Mouse (Mus musculus): Measurements from ENCODE around the gene Prune2. TPM values are rescaled to one million over a fixed set of nuclear protein-coding genes. Genes with fewer than 3 reads are reported as not detected.

Gene Prune2
- polyA plus RNA-seq, 1 experiment from 2014 or later = 6.7 TPM

DNA sequence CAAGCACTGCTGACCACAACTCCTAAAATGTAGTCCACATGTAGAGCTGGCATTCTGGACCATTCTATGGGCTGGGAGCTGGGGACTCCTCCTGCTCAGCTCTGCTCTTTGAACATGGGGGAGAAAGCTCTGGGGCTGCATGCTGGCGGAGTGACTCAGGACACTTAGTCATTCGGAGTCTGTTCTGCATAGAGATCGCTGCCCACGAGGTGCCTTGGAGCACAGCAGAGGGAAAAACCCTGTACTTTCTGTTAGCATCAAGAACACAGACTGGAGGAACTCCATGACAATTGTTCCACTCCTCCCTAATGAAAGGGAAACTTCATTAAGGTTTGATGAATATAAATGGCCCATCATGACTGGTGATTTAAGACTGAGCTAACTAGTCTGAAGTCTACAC is 68.8 kb downstream of the Prune2 start:
- no peaks in the 10 kb centered on the region for H3K36me3 ChIP-seq (ENCODE audit: control insufficient read depth, insufficient read depth)
- no peaks in the 10 kb centered on the region for H3K4me1 ChIP-seq (ENCODE audit: control insufficient read depth, insufficient read depth, low read length)
- no peaks in the 10 kb centered on the region for H3K9me3 ChIP-seq (replicated peaks; ENCODE audit: control insufficient read depth, low read length)
- no peak overlapping the region for H3K27ac ChIP-seq (ENCODE audit: low read length)
- H3K4me3 ChIP-seq (ENCODE audit: low read length) = no peak overlapping the region
- no peak for ATAC-seq (replicated peaks; ENCODE audit: extremely low read depth, insufficient read depth, low FRiP score)
- no peak overlapping the region for H3K9ac ChIP-seq (ENCODE audit: low read length)
- 75% methylated on average over 4 of the region's 4 CpGs for WGBS
- H3K4me2 ChIP-seq (ENCODE audit: low read depth, low read length) = no peak overlapping the region
- no peaks in the 10 kb centered on the region for H3K27me3 ChIP-seq (ENCODE audit: control insufficient read depth, insufficient read depth, low read length)

DNA sequence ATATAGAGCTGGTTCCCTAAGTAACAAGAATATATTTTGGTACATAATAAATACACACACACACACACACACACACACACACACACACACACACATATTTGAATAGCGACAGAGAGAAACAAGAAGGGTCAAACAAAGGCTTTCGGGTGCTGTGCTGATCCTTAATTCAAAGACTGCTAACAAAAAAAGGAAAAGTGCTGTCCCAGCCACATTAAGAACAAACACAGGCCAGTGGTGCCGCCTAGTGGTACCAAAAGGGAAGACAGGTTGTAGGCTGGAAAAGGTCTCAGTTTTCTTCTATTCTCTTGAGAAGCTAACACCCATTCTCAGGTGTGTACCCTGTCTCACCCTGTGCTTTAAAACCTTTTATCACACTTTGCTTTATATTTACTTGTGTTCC is 74.4 kb downstream of the Prune2 start:
- Histone ChIP-seq H3K4me3 (ENCODE audit: low read length) (no peak overlapping the region), H3K36me3 (ENCODE audit: control insufficient read depth, insufficient read depth) (no peaks in the 10 kb centered on the region), H3K4me2 (ENCODE audit: low read depth, low read length) (no peak overlapping the region), H3K27me3 (ENCODE audit: control insufficient read depth, insufficient read depth, low read length) (no peaks in the 10 kb centered on the region), H3K9me3 (replicated peaks; ENCODE audit: control insufficient read depth, low read length) (no peaks in the 10 kb centered on the region), H3K27ac (ENCODE audit: low read length) (no peak overlapping the region), H3K4me1 (ENCODE audit: control insufficient read depth, insufficient read depth, low read length) (no peaks in the 10 kb centered on the region), H3K9ac (ENCODE audit: low read length) (no peak overlapping the region)
- ATAC-seq (replicated peaks; ENCODE audit: extremely low read depth, insufficient read depth, low FRiP score) = no peak
- WGBS = 8% methylated on average over 3 of the region's 3 CpGs

DNA sequence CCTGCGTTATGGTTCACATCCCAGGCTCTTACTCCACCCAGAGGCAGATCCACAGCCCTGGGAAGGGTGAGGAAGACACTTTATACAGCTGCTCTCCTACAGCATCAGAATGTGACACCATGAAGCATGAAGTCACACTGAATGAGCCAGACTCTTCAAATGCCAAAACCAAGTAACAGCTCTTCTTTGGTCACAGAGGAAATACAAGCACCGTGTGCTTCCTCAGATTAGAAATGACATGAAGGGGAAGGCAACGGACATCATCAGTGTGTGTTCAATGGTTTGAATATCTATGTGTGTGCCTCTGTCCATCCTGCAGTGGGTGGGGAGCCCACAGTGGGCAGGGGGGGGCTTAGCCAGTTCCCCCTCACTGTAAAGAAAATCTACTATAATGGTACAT is 76.4 kb downstream of the Prune2 start:
- ATAC-seq (replicated peaks; ENCODE audit: extremely low read depth, insufficient read depth, low FRiP score) = no peak
- H3K36me3 ChIP-seq (ENCODE audit: control insufficient read depth, insufficient read depth) = no peaks in the 10 kb centered on the region
- H3K27ac ChIP-seq (ENCODE audit: low read length) = no peak overlapping the region
- WGBS = 51% methylated on average over 3 of the region's 3 CpGs
- H3K4me3 ChIP-seq (ENCODE audit: low read length) = no peak overlapping the region
- no peaks in the 10 kb centered on the region for H3K27me3 ChIP-seq (ENCODE audit: control insufficient read depth, insufficient read depth, low read length)
- H3K4me1 ChIP-seq (ENCODE audit: control insufficient read depth, insufficient read depth, low read length) = no peaks in the 10 kb centered on the region
- no peak overlapping the region for H3K9ac ChIP-seq (ENCODE audit: low read length)
- no peak overlapping the region for H3K4me2 ChIP-seq (ENCODE audit: low read depth, low read length)
- H3K9me3 ChIP-seq (replicated peaks; ENCODE audit: control insufficient read depth, low read length) = no peaks in the 10 kb centered on the region

DNA sequence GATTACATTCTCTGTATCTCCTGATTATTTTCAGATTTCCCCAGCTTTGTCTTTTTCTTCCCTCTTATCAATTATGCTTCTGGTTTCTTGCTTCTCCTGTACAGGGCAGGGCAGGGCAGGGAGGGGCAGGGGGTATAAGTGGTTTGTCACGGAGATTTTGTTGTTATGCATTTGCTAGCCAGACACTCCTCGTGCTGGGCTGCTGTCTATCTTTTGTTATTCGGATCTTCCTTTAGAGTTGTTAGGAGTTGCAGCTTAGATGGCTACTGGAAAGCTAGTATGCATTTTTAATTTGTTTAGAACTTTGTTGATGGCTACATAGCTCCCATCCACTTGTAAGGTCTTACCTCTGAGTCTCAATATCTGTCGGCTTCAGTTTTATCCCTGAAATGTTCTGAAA is 91.0 kb downstream of the Prune2 start:
- Histone ChIP-seq H3K27me3 (ENCODE audit: control insufficient read depth, insufficient read depth, low read length) (no peaks in the 10 kb centered on the region), H3K9ac (ENCODE audit: low read length) (no peak overlapping the region), H3K4me3 (ENCODE audit: low read length) (no peak overlapping the region), H3K4me2 (ENCODE audit: low read depth, low read length) (no peak overlapping the region), H3K4me1 (ENCODE audit: control insufficient read depth, insufficient read depth, low read length) (no peaks in the 10 kb centered on the region), H3K27ac (ENCODE audit: low read length) (no peak overlapping the region), H3K9me3 (replicated peaks; ENCODE audit: control insufficient read depth, low read length) (no peaks in the 10 kb centered on the region), H3K36me3 (ENCODE audit: control insufficient read depth, insufficient read depth) (no peaks in the 10 kb centered on the region)
- ATAC-seq (replicated peaks; ENCODE audit: extremely low read depth, insufficient read depth, low FRiP score) = no peak
- 69% methylated on average over 4 of the region's 4 CpGs for WGBS

DNA sequence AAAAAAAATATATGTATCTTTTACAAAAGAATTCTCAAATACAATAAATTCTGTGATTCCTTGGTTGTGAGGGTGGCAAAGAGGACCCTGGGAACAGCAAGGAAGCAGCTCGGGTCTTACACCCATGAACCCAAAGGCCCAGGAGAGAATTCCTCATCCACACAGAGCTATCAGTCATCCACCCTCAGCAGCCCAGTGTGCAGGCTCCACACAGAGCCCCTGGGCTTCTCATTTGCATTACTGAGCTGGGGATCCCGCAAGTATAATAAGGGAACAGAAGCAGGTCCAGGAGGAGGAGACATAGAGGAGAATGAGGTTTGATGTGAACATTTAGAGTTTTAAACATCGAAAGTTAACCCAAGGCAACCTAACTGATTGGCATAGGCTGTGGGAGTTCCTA is 100.0 kb downstream of the Prune2 start:
- no peaks in the 10 kb centered on the region for H3K4me1 ChIP-seq (ENCODE audit: control insufficient read depth, insufficient read depth, low read length)
- 67% methylated on average over 3 of the region's 3 CpGs for WGBS
- H3K27ac ChIP-seq (ENCODE audit: low read length) = no peak overlapping the region
- H3K27me3 ChIP-seq (ENCODE audit: control insufficient read depth, insufficient read depth, low read length) = no peaks in the 10 kb centered on the region
- H3K9me3 ChIP-seq (replicated peaks; ENCODE audit: control insufficient read depth, low read length) = no peaks in the 10 kb centered on the region
- no peaks in the 10 kb centered on the region for H3K36me3 ChIP-seq (ENCODE audit: control insufficient read depth, insufficient read depth)
- no peak for ATAC-seq (replicated peaks; ENCODE audit: extremely low read depth, insufficient read depth, low FRiP score)
- no peak overlapping the region for H3K4me3 ChIP-seq (ENCODE audit: low read length)
- no peak overlapping the region for H3K9ac ChIP-seq (ENCODE audit: low read length)
- H3K4me2 ChIP-seq (ENCODE audit: low read depth, low read length) = no peak overlapping the region

DNA sequence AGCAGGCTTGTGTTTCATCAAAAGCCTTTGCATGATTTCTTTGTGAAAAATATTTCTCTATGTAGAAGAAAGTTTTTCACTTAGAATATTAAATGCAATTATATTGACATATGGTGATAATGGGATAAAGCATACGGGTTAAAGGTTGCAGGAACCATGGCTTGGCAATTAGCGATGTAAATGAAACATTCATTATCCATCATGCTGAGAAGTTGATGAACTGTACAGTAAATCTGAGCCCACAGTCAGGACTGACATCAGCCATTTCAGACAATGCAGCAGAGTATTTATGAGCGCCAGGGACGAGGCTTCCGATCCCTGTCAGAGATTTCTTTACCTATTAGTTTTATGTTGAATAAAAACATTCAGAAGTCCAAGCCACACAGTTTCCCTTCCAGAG is 104.2 kb downstream of the Prune2 start:
- Histone ChIP-seq H3K4me3 (ENCODE audit: low read length) (no peak overlapping the region), H3K9ac (ENCODE audit: low read length) (no peak overlapping the region), H3K4me1 (ENCODE audit: control insufficient read depth, insufficient read depth, low read length) (no peaks in the 10 kb centered on the region), H3K9me3 (replicated peaks; ENCODE audit: control insufficient read depth, low read length) (no peaks in the 10 kb centered on the region), H3K27me3 (ENCODE audit: control insufficient read depth, insufficient read depth, low read length) (no peaks in the 10 kb centered on the region), H3K27ac (ENCODE audit: low read length) (no peak overlapping the region), H3K36me3 (ENCODE audit: control insufficient read depth, insufficient read depth) (no peaks in the 10 kb centered on the region), H3K4me2 (ENCODE audit: low read depth, low read length) (no peak overlapping the region)
- 83% methylated on average over 5 of the region's 5 CpGs for WGBS
- ATAC-seq (replicated peaks; ENCODE audit: extremely low read depth, insufficient read depth, low FRiP score) = no peak

DNA sequence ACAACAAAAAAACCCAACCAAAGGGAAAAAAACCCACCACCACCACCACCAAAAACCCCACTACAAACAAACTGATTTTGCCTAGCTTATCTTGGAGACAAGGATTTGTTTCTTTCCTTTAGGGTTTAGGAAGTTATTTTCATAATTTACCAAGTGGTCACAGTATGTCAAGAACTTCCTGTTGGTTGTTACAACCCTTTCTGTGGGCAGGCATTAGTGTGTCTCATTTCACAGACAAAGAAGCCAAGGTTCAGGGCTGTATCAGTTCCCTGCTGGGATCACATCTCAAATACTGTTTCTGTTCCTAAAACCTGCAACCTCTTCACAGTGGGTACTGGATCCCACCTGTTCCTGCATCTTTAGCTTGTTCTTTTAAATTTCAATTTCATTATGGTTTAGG is 108.5 kb downstream of the Prune2 start:
- Histone ChIP-seq H3K4me3 (ENCODE audit: low read length) (no peak overlapping the region), H3K27ac (ENCODE audit: low read length) (no peak overlapping the region), H3K27me3 (ENCODE audit: control insufficient read depth, insufficient read depth, low read length) (no peaks in the 10 kb centered on the region), H3K4me1 (ENCODE audit: control insufficient read depth, insufficient read depth, low read length) (no peaks in the 10 kb centered on the region), H3K4me2 (ENCODE audit: low read depth, low read length) (no peak overlapping the region), H3K9me3 (replicated peaks; ENCODE audit: control insufficient read depth, low read length) (no peaks in the 10 kb centered on the region), H3K36me3 (ENCODE audit: control insufficient read depth, insufficient read depth) (no peaks in the 10 kb centered on the region), H3K9ac (ENCODE audit: low read length) (no peak overlapping the region)
- no peak for ATAC-seq (replicated peaks; ENCODE audit: extremely low read depth, insufficient read depth, low FRiP score)

DNA sequence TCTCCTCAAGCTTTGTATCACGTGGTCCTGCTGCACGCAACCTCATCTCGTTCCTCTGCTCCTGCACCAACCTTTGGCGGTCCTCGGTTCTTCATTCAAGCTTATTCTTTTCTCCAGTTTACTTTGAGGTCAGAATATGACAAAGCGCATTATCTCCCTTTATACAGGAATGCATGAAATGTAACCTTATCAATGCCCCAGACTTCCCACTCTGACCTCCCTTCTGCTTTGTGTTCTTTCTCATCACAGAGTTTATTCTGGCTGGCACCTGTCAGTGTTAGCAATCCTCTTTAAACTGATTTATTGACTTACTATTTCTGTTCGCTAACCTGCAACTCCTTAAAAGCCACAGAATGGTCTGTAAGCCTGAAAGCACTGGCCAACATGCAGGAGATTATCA is 113.1 kb downstream of the Prune2 start:
- WGBS = 75% methylated on average over 7 of the region's 7 CpGs
- H3K4me1 ChIP-seq (ENCODE audit: control insufficient read depth, insufficient read depth, low read length) = no peaks in the 10 kb centered on the region
- H3K4me2 ChIP-seq (ENCODE audit: low read depth, low read length) = no peak overlapping the region
- no peaks in the 10 kb centered on the region for H3K36me3 ChIP-seq (ENCODE audit: control insufficient read depth, insufficient read depth)
- H3K27ac ChIP-seq (ENCODE audit: low read length) = no peak overlapping the region
- no peaks in the 10 kb centered on the region for H3K9me3 ChIP-seq (replicated peaks; ENCODE audit: control insufficient read depth, low read length)
- no peak overlapping the region for H3K9ac ChIP-seq (ENCODE audit: low read length)
- H3K4me3 ChIP-seq (ENCODE audit: low read length) = no peak overlapping the region
- H3K27me3 ChIP-seq (ENCODE audit: control insufficient read depth, insufficient read depth, low read length) = no peaks in the 10 kb centered on the region
- ATAC-seq (replicated peaks; ENCODE audit: extremely low read depth, insufficient read depth, low FRiP score) = no peak

DNA sequence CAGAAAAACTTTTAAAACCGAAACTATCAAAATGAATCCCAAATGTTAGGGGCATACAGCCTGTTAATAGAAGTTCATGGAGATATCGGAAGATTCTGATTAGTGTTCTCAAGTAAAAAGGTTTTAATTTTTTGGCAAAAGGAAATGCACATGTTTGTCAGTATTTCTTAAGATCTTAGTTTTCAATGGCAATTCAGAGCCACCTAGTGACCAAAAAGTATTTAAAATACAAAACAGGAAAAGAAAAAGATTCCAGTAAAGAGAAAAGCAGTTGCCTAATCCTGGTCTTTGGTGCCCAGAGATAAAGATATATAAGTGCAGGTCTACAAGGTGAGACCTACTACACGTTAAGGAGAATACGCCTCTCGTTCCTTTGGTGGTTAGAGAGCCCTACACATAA is 115.3 kb downstream of the Prune2 start:
- 83% methylated on average over 5 of the region's 5 CpGs for WGBS
- no peak for ATAC-seq (replicated peaks; ENCODE audit: extremely low read depth, insufficient read depth, low FRiP score)
- no peak overlapping the region for H3K4me3 ChIP-seq (ENCODE audit: low read length)
- H3K36me3 ChIP-seq (ENCODE audit: control insufficient read depth, insufficient read depth) = no peaks in the 10 kb centered on the region
- no peaks in the 10 kb centered on the region for H3K4me1 ChIP-seq (ENCODE audit: control insufficient read depth, insufficient read depth, low read length)
- no peaks in the 10 kb centered on the region for H3K9me3 ChIP-seq (replicated peaks; ENCODE audit: control insufficient read depth, low read length)
- H3K4me2 ChIP-seq (ENCODE audit: low read depth, low read length) = no peak overlapping the region
- no peaks in the 10 kb centered on the region for H3K27me3 ChIP-seq (ENCODE audit: control insufficient read depth, insufficient read depth, low read length)
- H3K9ac ChIP-seq (ENCODE audit: low read length) = no peak overlapping the region
- H3K27ac ChIP-seq (ENCODE audit: low read length) = no peak overlapping the region

DNA sequence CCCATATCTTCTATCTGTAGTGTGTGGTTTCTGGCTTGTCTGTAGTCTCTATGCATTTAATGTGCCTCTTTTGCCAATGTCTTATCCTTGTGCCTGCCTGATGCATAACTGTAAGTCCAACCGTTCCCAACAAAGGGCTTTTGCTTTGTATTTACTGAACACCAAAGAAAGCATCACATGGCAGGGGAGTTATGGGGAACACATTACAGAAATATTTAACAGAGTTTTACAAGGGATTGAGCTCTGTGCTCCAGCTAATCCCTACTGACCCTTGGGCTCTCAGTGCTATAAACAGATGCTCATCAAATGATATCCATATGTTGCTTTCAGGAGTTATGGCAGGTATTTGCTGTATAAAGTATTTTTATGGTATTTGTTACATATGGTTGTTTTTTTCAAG is 116.3 kb downstream of the Prune2 start:
- WGBS = 86% methylated on average over 1 of the region's 1 CpGs
- Histone ChIP-seq H3K9me3 (replicated peaks; ENCODE audit: control insufficient read depth, low read length) (no peaks in the 10 kb centered on the region), H3K4me1 (ENCODE audit: control insufficient read depth, insufficient read depth, low read length) (no peaks in the 10 kb centered on the region), H3K36me3 (ENCODE audit: control insufficient read depth, insufficient read depth) (no peaks in the 10 kb centered on the region), H3K4me3 (ENCODE audit: low read length) (no peak overlapping the region), H3K4me2 (ENCODE audit: low read depth, low read length) (no peak overlapping the region), H3K27me3 (ENCODE audit: control insufficient read depth, insufficient read depth, low read length) (no peaks in the 10 kb centered on the region), H3K27ac (ENCODE audit: low read length) (no peak overlapping the region), H3K9ac (ENCODE audit: low read length) (no peak overlapping the region)
- no peak for ATAC-seq (replicated peaks; ENCODE audit: extremely low read depth, insufficient read depth, low FRiP score)
